Mouse (Mus musculus): ENCODE measurements around the gene Azin2. TPM values are rescaled to one million over a fixed set of nuclear protein-coding genes. Genes with fewer than 3 reads are reported as not detected.

The Azin2 gene
- polyA plus RNA-seq, 1 experiment from 2014 or later = 0.77 TPM

GRCm38 (mm10) chr4:128908586-128909377 lies 53.5 kb downstream of the Azin2 start:
- no peak overlapping the region for H3K4me2 ChIP-seq
- H3K27ac ChIP-seq (replicated peaks) = no peak overlapping the region
- peaks cover 18% of the 10 kb centered on the region for H3K27me3 ChIP-seq
- H3K4me1 ChIP-seq (replicated peaks) = no peaks in the 10 kb centered on the region
- H3K36me3 ChIP-seq (replicated peaks) = no peaks in the 10 kb centered on the region
- H3K9ac ChIP-seq = no peak overlapping the region
- H3K4me3 ChIP-seq (replicated peaks) = no peak overlapping the region
- 52% methylated on average over 24 of the region's 24 CpGs for WGBS (ENCODE audit: insufficient replicate concordance)
- no peak for ATAC-seq (ENCODE audit: insufficient read depth)
- H3K9me3 ChIP-seq (replicated peaks) = no peaks in the 10 kb centered on the region

- no peak overlapping the region for H3K9ac ChIP-seq
- H3K4me2 ChIP-seq = no peak overlapping the region
- H3K27ac ChIP-seq (replicated peaks) = no peak overlapping the region
- H3K4me3 ChIP-seq (replicated peaks) = no peak overlapping the region
- no peaks in the 10 kb centered on the region for H3K9me3 ChIP-seq (replicated peaks)
- peaks cover 18% of the 10 kb centered on the region for H3K27me3 ChIP-seq
- ATAC-seq (ENCODE audit: insufficient read depth) = no peak
- no peaks in the 10 kb centered on the region for H3K4me1 ChIP-seq (replicated peaks)
- WGBS (ENCODE audit: insufficient replicate concordance) = 62% methylated on average over 12 of the region's 12 CpGs
- no peaks in the 10 kb centered on the region for H3K36me3 ChIP-seq (replicated peaks)
Observed at GRCm38 (mm10) chr4:128907238-128907968, 54.8 kb downstream of the Azin2 start.

GRCm38 (mm10) chr4:128906757-128907156 lies 55.5 kb downstream of the Azin2 start:
- H3K9me3 ChIP-seq (replicated peaks) = no peaks in the 10 kb centered on the region
- no peak overlapping the region for H3K4me2 ChIP-seq
- no peak overlapping the region for H3K9ac ChIP-seq
- peaks cover 18% of the 10 kb centered on the region for H3K27me3 ChIP-seq
- no peaks in the 10 kb centered on the region for H3K4me1 ChIP-seq (replicated peaks)
- WGBS (ENCODE audit: insufficient replicate concordance) = 65% methylated on average over 8 of the region's 8 CpGs
- no peak for ATAC-seq (ENCODE audit: insufficient read depth)
- no peaks in the 10 kb centered on the region for H3K36me3 ChIP-seq (replicated peaks)
- H3K27ac ChIP-seq (replicated peaks) = no peak overlapping the region
- no peak overlapping the region for H3K4me3 ChIP-seq (replicated peaks)

GRCm38 (mm10) chr4:128905251-128905650 lies 57.0 kb downstream of the Azin2 start:
- no peak overlapping the region for H3K4me3 ChIP-seq (replicated peaks)
- no peaks in the 10 kb centered on the region for H3K4me1 ChIP-seq (replicated peaks)
- no peak overlapping the region for H3K4me2 ChIP-seq
- no peak overlapping the region for H3K9ac ChIP-seq
- ATAC-seq (ENCODE audit: insufficient read depth) = no peak
- no peaks in the 10 kb centered on the region for H3K36me3 ChIP-seq (replicated peaks)
- H3K27me3 ChIP-seq = peaks cover 18% of the 10 kb centered on the region
- H3K9me3 ChIP-seq (replicated peaks) = no peaks in the 10 kb centered on the region
- WGBS (ENCODE audit: insufficient replicate concordance) = 55% methylated on average over 8 of the region's 8 CpGs
- no peak overlapping the region for H3K27ac ChIP-seq (replicated peaks)

GRCm38 (mm10) chr4:128904035-128904800 lies 58.0 kb downstream of the Azin2 start:
- H3K4me1 ChIP-seq (replicated peaks) = no peaks in the 10 kb centered on the region
- H3K4me2 ChIP-seq = no peak overlapping the region
- H3K9me3 ChIP-seq (replicated peaks) = no peaks in the 10 kb centered on the region
- ATAC-seq (ENCODE audit: insufficient read depth) = no peak
- H3K27me3 ChIP-seq = peaks cover 12% of the 10 kb centered on the region
- WGBS (ENCODE audit: insufficient replicate concordance) = 58% methylated on average over 8 of the region's 8 CpGs
- H3K27ac ChIP-seq (replicated peaks) = no peak overlapping the region
- no peak overlapping the region for H3K9ac ChIP-seq
- no peak overlapping the region for H3K4me3 ChIP-seq (replicated peaks)
- no peaks in the 10 kb centered on the region for H3K36me3 ChIP-seq (replicated peaks)

GRCm38 (mm10) chr4:128902390-128902789 lies 59.9 kb downstream of the Azin2 start:
- Histone ChIP-seq H3K9me3 (replicated peaks) (no peaks in the 10 kb centered on the region), H3K4me3 (replicated peaks) (no peak overlapping the region), H3K9ac (no peak overlapping the region), H3K36me3 (replicated peaks) (no peaks in the 10 kb centered on the region), H3K27ac (replicated peaks) (no peak overlapping the region), H3K27me3 (peaks cover 9% of the 10 kb centered on the region), H3K4me1 (replicated peaks) (no peaks in the 10 kb centered on the region), H3K4me2 (no peak overlapping the region)
- WGBS (ENCODE audit: insufficient replicate concordance) = 66% methylated on average over 8 of the region's 8 CpGs
- ATAC-seq (ENCODE audit: insufficient read depth) = no peak

- Histone ChIP-seq H3K27ac (replicated peaks) (no peak overlapping the region), H3K36me3 (replicated peaks) (no peaks in the 10 kb centered on the region), H3K4me2 (no peak overlapping the region), H3K9me3 (replicated peaks) (no peaks in the 10 kb centered on the region), H3K27me3 (no peaks in the 10 kb centered on the region), H3K4me3 (replicated peaks) (no peak overlapping the region), H3K4me1 (replicated peaks) (no peaks in the 10 kb centered on the region), H3K9ac (no peak overlapping the region)
- ATAC-seq (ENCODE audit: insufficient read depth) = no peak
- WGBS (ENCODE audit: insufficient replicate concordance) = 72% methylated on average over 14 of the region's 14 CpGs
Observed at GRCm38 (mm10) chr4:128900484-128900883, 61.8 kb downstream of the Azin2 start.

- WGBS (ENCODE audit: insufficient replicate concordance) = 27% methylated on average over 6 of the region's 6 CpGs
- no peak overlapping the region for H3K27ac ChIP-seq (replicated peaks)
- no peak overlapping the region for H3K4me2 ChIP-seq
- no peaks in the 10 kb centered on the region for H3K36me3 ChIP-seq (replicated peaks)
- no peaks in the 10 kb centered on the region for H3K4me1 ChIP-seq (replicated peaks)
- H3K9me3 ChIP-seq (replicated peaks) = no peaks in the 10 kb centered on the region
- H3K4me3 ChIP-seq (replicated peaks) = no peak overlapping the region
- H3K9ac ChIP-seq = no peak overlapping the region
- no peak for ATAC-seq (ENCODE audit: insufficient read depth)
- no peaks in the 10 kb centered on the region for H3K27me3 ChIP-seq
Observed at GRCm38 (mm10) chr4:128899332-128899731, 62.9 kb downstream of the Azin2 start.

- Histone ChIP-seq H3K9me3 (replicated peaks) (no peaks in the 10 kb centered on the region), H3K4me1 (replicated peaks) (no peaks in the 10 kb centered on the region), H3K27me3 (0 out of 2 replicates have a peak, but pooled peaks cover under 1% of the 10 kb centered on the region), H3K4me2 (no peak overlapping the region), H3K9ac (no peak overlapping the region), H3K27ac (replicated peaks) (no peak overlapping the region), H3K36me3 (replicated peaks) (no peaks in the 10 kb centered on the region), H3K4me3 (replicated peaks) (no peak overlapping the region)
- WGBS (ENCODE audit: insufficient replicate concordance) = 22% methylated on average over 7 of the region's 7 CpGs
- ATAC-seq (ENCODE audit: insufficient read depth) = no peak
Observed at GRCm38 (mm10) chr4:128897911-128898421, 64.3 kb downstream of the Azin2 start.

- 74% methylated on average over 10 of the region's 10 CpGs for WGBS (ENCODE audit: insufficient replicate concordance)
- no peaks in the 10 kb centered on the region for H3K4me1 ChIP-seq (replicated peaks)
- no peak overlapping the region for H3K4me2 ChIP-seq
- H3K4me3 ChIP-seq (replicated peaks) = no peak overlapping the region
- ATAC-seq (ENCODE audit: insufficient read depth) = no peak
- no peaks in the 10 kb centered on the region for H3K36me3 ChIP-seq (replicated peaks)
- no peak overlapping the region for H3K9ac ChIP-seq
- no peak overlapping the region for H3K27ac ChIP-seq (replicated peaks)
- 0 out of 2 replicates have a peak, but pooled peaks cover 6% of the 10 kb centered on the region for H3K27me3 ChIP-seq
- no peaks in the 10 kb centered on the region for H3K9me3 ChIP-seq (replicated peaks)
Observed at GRCm38 (mm10) chr4:128896667-128897066, 65.6 kb downstream of the Azin2 start.

- ATAC-seq (ENCODE audit: insufficient read depth) = no peak
- no peak overlapping the region for H3K27ac ChIP-seq (replicated peaks)
- H3K9ac ChIP-seq = no peak overlapping the region
- no peak overlapping the region for H3K4me2 ChIP-seq
- H3K27me3 ChIP-seq = 0 out of 2 replicates have a peak, but pooled peaks cover 6% of the 10 kb centered on the region
- no peaks in the 10 kb centered on the region for H3K36me3 ChIP-seq (replicated peaks)
- no peaks in the 10 kb centered on the region for H3K4me1 ChIP-seq (replicated peaks)
- H3K4me3 ChIP-seq (replicated peaks) = no peak overlapping the region
- H3K9me3 ChIP-seq (replicated peaks) = no peaks in the 10 kb centered on the region
- WGBS (ENCODE audit: insufficient replicate concordance) = 73% methylated on average over 4 of the region's 4 CpGs
Observed at GRCm38 (mm10) chr4:128895841-128896240, 66.4 kb downstream of the Azin2 start.

All from liver, embryonic 15.5 days (tissue).